8 mouse cellular contexts compared by ENCODE assay signal in genomic region chr16:18581623-18582205, GRCm38 (mm10). TPM values are rescaled to one million over a fixed set of nuclear protein-coding genes. Genes with fewer than 3 reads are reported as not detected.
DNase-seq lines count a peak whose midpoint lies in the region; ATAC-seq and TF ChIP-seq lines count a peak whose summit lies in the region.

No protein-coding gene starts in this region.

- H3K9me3 ChIP-seq in hindbrain, embryonic 13.5 days: no peaks in the 10 kb centered on the region
- H3K9me3 ChIP-seq in lung, postnatal 0 days (ENCODE audit: low read length): no peaks in the 10 kb centered on the region

- H3K4me3 ChIP-seq in layer of hippocampus, adult 2 months: peak overlapping the region; percentile 46
- peak overlapping the region; percentile 41 for H3K4me3 ChIP-seq in hindbrain, embryonic 13.5 days
- H3K4me3 ChIP-seq in lung, postnatal 0 days (ENCODE audit: low read depth, low read length): peak overlapping the region; percentile 36

- H3K27ac ChIP-seq in layer of hippocampus, adult 2 months: no peak overlapping the region
- 0 out of 2 replicates have a peak overlapping the region, but pooled peaks have one; percentile 8 for H3K27ac ChIP-seq in hindbrain, embryonic 13.5 days
- no peak overlapping the region for H3K27ac ChIP-seq in lung, postnatal 0 days (ENCODE audit: low read length)

- H3K27me3 ChIP-seq in hindbrain, embryonic 13.5 days: peaks cover 97% of the 10 kb centered on the region
- peaks cover 68% of the 10 kb centered on the region for H3K27me3 ChIP-seq in lung, postnatal 0 days (replicated peaks; ENCODE audit: insufficient read depth, low read length)

- 1% methylated on average over 66 of the region's 66 CpGs for WGBS in hindbrain, embryonic 13.5 days
- WGBS in lung, postnatal 0 days: 4% methylated on average over 50 of the region's 66 CpGs

- H3K9ac ChIP-seq in hindbrain, embryonic 13.5 days: peak overlapping the region; percentile 58
- H3K9ac ChIP-seq in lung, postnatal 0 days (replicated peaks; ENCODE audit: low read depth): no peak overlapping the region

- H3K4me2 ChIP-seq in hindbrain, embryonic 13.5 days: peak overlapping the region; percentile 56
- H3K4me2 ChIP-seq in lung, postnatal 0 days (replicated peaks; ENCODE audit: low read depth, low read length): peak overlapping the region; percentile 65

- no peak for TF ChIP-seq CTCF in layer of hippocampus, adult 2 months (conservative IDR thresholded peaks at IDR 0.05)
- TF ChIP-seq CTCF in lung, postnatal 0 days (IDR thresholded peaks at IDR 0.05): no peak

- 0 out of 2 replicates have a peak, but pooled peaks have one; percentile 22 for ATAC-seq in hindbrain, embryonic 13.5 days (ENCODE audit: low FRiP score)
- peak; percentile 7; the same call in 1 of the 2 replicates for ATAC-seq in lung, postnatal 0 days
- ATAC-seq in erythroid progenitor cell, adult 5-6 weeks (replicated peaks; ENCODE audit: low FRiP score, poor library complexity, severe bottlenecking): no peak

- peaks cover 39% of the 10 kb centered on the region for H3K4me1 ChIP-seq in hindbrain, embryonic 13.5 days (replicated peaks)
- peaks cover 13% of the 10 kb centered on the region for H3K4me1 ChIP-seq in lung, postnatal 0 days (ENCODE audit: insufficient read depth, low read depth, low read length)

- no peak for TF ChIP-seq EP300 in lung, postnatal 0 days (IDR thresholded peaks at IDR 0.05)

- no peaks in the 10 kb centered on the region for H3K36me3 ChIP-seq in hindbrain, embryonic 13.5 days
- no peaks in the 10 kb centered on the region for H3K36me3 ChIP-seq in lung, postnatal 0 days (ENCODE audit: insufficient read depth, low read length)

- DNase-seq in layer of hippocampus, adult 2 months (ENCODE audit: low spot score in 2 of 2): no peak
- DNase-seq in layer of hippocampus, adult 11-12 months (ENCODE audit: low spot score): no peak
- peak; percentile 51 for DNase-seq in embryo, embryonic 9.5 days (ENCODE audit: extremely low spot score)
- peak; percentile 31 for DNase-seq in lung, postnatal 0 days (ENCODE audit: low spot score)
- DNase-seq in urinary bladder, postnatal 36 days (ENCODE audit: low spot score in 2 of 2): no peak
- no peak for DNase-seq in cerebellum, adult 9-11 months

RNA-seq across cellular contexts. Expression of gene Tbx1, which starts 8.8 kb away (rescaled TPM):
- total RNA-seq in layer of hippocampus, adult 2 months (2021): 1 to 10 TPM; 1.4 to 1.5 TPM
- 0.99 and 1.7 TPM in 2 replicates for polyA plus RNA-seq in hindbrain, embryonic 13.5 days (2015; fragmentation: Nextera tagmentation; extraction: Ambion mirVana)
- polyA plus RNA-seq in lung, postnatal 0 days (2015; fragmentation: Nextera tagmentation; extraction: Ambion mirVana): 7.6 and 7.8 TPM in 2 replicates
- not detected in 2 replicates for total RNA-seq in erythroid progenitor cell, adult 5-6 weeks (2015; ENCODE audit: low replicate concordance)
- not detected in 2 replicates for total RNA-seq in erythroid progenitor cell, adult 5-6 weeks (2017; ENCODE audit: low replicate concordance)

RNA-seq across cellular contexts. Expression of gene Gp1bb, which starts 40.5 kb away (rescaled TPM):
- total RNA-seq in layer of hippocampus, adult 2 months (2021): 1 to 10 TPM; 1.0 to 1.4 TPM
- polyA plus RNA-seq in hindbrain, embryonic 13.5 days (2015; fragmentation: Nextera tagmentation; extraction: Ambion mirVana): 11.2 and 11.9 TPM in 2 replicates
- 7.9 and 8.8 TPM in 2 replicates for polyA plus RNA-seq in lung, postnatal 0 days (2015; fragmentation: Nextera tagmentation; extraction: Ambion mirVana)
- total RNA-seq in erythroid progenitor cell, adult 5-6 weeks (2015; ENCODE audit: low replicate concordance): 1.7 TPM in 1 of 2 replicates, not detected in the other
- 0.51 TPM in 1 of 2 replicates, not detected in the other for total RNA-seq in erythroid progenitor cell, adult 5-6 weeks (2017; ENCODE audit: low replicate concordance)

RNA-seq across cellular contexts. Expression of gene Gm49601, which starts 44.5 kb away (rescaled TPM):
- 100 to 1,000 TPM; 207 to 223 TPM for total RNA-seq in layer of hippocampus, adult 2 months (2021)
- 19.3 and 21.0 TPM in 2 replicates for polyA plus RNA-seq in hindbrain, embryonic 13.5 days (2015; fragmentation: Nextera tagmentation; extraction: Ambion mirVana)
- 2.2 and 3.1 TPM in 2 replicates for polyA plus RNA-seq in lung, postnatal 0 days (2015; fragmentation: Nextera tagmentation; extraction: Ambion mirVana)
- 6.1 TPM in 1 of 2 replicates, not detected in the other for total RNA-seq in erythroid progenitor cell, adult 5-6 weeks (2015; ENCODE audit: low replicate concordance)
- total RNA-seq in erythroid progenitor cell, adult 5-6 weeks (2017; ENCODE audit: low replicate concordance): 4.2 TPM in 1 of 2 replicates, not detected in the other

RNA-seq across cellular contexts. Expression of gene Sept5, which starts 48.0 kb away (rescaled TPM):
- total RNA-seq in layer of hippocampus, adult 2 months (2021): 100 to 1,000 TPM; 560 to 619 TPM
- 169 and 176 TPM in 2 replicates for polyA plus RNA-seq in hindbrain, embryonic 13.5 days (2015; fragmentation: Nextera tagmentation; extraction: Ambion mirVana)
- polyA plus RNA-seq in lung, postnatal 0 days (2015; fragmentation: Nextera tagmentation; extraction: Ambion mirVana): 8.5 and 9.6 TPM in 2 replicates
- total RNA-seq in erythroid progenitor cell, adult 5-6 weeks (2015; ENCODE audit: low replicate concordance): 2.1 and 7.6 TPM in 2 replicates
- 11.2 TPM in 1 of 2 replicates, not detected in the other for total RNA-seq in erythroid progenitor cell, adult 5-6 weeks (2017; ENCODE audit: low replicate concordance)

Comparison
In these comparisons a context has a peak if more than half of its experiments do, and no peak if none do; other contexts are left out.
1. DNase-seq: peak in embryo, embryonic 9.5 days (single experiment) and lung, postnatal 0 days (single experiment); none in layer of hippocampus, adult 2 months (0 of 2), layer of hippocampus, adult 11-12 months (single experiment), urinary bladder, postnatal 36 days (0 of 2) and cerebellum, adult 9-11 months (single experiment).
2. RNA of gene Gm49601, which starts 44.5 kb away (total RNA-seq): 207 to 223 TPM in layer of hippocampus, adult 2 months; 4.2 to 6.1 TPM in erythroid progenitor cell, adult 5-6 weeks; every median in the first group is over 10 times any median in the second.
3. Peak in every context shown above with its lines, with median percentiles within 50 percentile points of each other: H3K4me3 ChIP-seq.